Mouse (Mus musculus) stomach, embryonic 15.5 days (tissue): ENCODE data around the gene Themis2. TPM values are rescaled to one million over a fixed set of nuclear protein-coding genes. Genes with fewer than 3 reads are reported as not detected.
"Not testable (repeated sequence)": the region's sequence is repeated elsewhere in the genome, so short reads cannot be mapped to it uniquely, and the experiment has no call there.

ENCODE experiments used
- ATAC-seq: fragments of 200-750 bp; cut with Nextera tagmentation; 2 replicates; pipeline ENCODE4 v1.8.0; 2017; ENCODE audit warnings: low read depth, moderate number of reproducible peaks, moderate TSS enrichment; ENCODE audit not compliant: insufficient read depth, low FRiP score
- H3K27ac ChIP-seq: fragments of 300-500 bp; sonication (generic); 2 replicates; pipeline ENCODE4 v1.5.1; 2015; ENCODE audit warnings: mild to moderate bottlenecking, inconsistent platforms
- H3K27me3 ChIP-seq: fragments of 300-500 bp; sonication (generic); replicated peaks from 2 replicates; pipeline ENCODE4 v1.6.1; 2015; ENCODE audit warnings: inconsistent platforms
- H3K36me3 ChIP-seq: fragments of 300-500 bp; sonication (generic); 2 replicates; pipeline ENCODE4 v1.6.1; 2015; ENCODE audit warnings: inconsistent platforms
- H3K4me1 ChIP-seq: fragments of 300-500 bp; sonication (generic); 2 replicates; pipeline ENCODE4 v1.6.1; 2015; ENCODE audit warnings: inconsistent platforms
- H3K4me2 ChIP-seq: fragments of 300-500 bp; sonication (generic); 2 replicates; pipeline ENCODE4 v1.6.1; 2015; ENCODE audit warnings: mild to moderate bottlenecking, inconsistent platforms
- H3K4me3 ChIP-seq: fragments of 300-500 bp; sonication (generic); replicated peaks from 2 replicates; pipeline ENCODE4 v1.5.1; 2015; ENCODE audit warnings: inconsistent platforms
- H3K9ac ChIP-seq: fragments of 300-500 bp; sonication (generic); 2 replicates; pipeline ENCODE4 v1.6.1; 2015; ENCODE audit warnings: inconsistent platforms
- H3K9me3 ChIP-seq: fragments of 300-500 bp; sonication (generic); 2 replicates; pipeline ENCODE4 v1.6.1; 2016; ENCODE audit warnings: inconsistent platforms
- WGBS: fragments of 180-500 bp; shearing (Covaris S2); methylation state at CpG from one replicate; pipeline ENCODE4 v1.1.7; 2015; 5-methylcytosine and 5-hydroxymethylcytosine counted together
- polyA plus RNA-seq: library from polyadenylated mRNA; unstranded; fragments of >200 nt; fragmentation: Nextera tagmentation; extraction: Ambion mirVana; gene quantifications from 2 replicates; pipeline ENCODE4 v1.2.1, GENCODE M21; 2015

Gene Themis2
- polyA plus RNA-seq, 1 experiment from 2014 or later, result 1.3 TPM

GRCm38 (mm10) chr4:132774905-132775304 lies 21.3 kb downstream of the Themis2 start:
- no peak overlapping the region for H3K4me2 ChIP-seq
- H3K4me1 ChIP-seq, result no peaks in the 10 kb centered on the region
- H3K9me3 ChIP-seq, result no peaks in the 10 kb centered on the region
- no peak overlapping the region for H3K9ac ChIP-seq
- H3K27ac ChIP-seq, result no peak overlapping the region
- H3K27me3 ChIP-seq, result no peaks in the 10 kb centered on the region
- no peak for ATAC-seq
- 81% methylated on average over 3 of the region's 3 CpGs for WGBS
- no peak overlapping the region for H3K4me3 ChIP-seq
- peaks cover 77% of the 10 kb centered on the region for H3K36me3 ChIP-seq

GRCm38 (mm10) chr4:132771776-132772175 lies 24.4 kb downstream of the Themis2 start:
- Histone ChIP-seq H3K9ac (no peak overlapping the region), H3K4me1 (peaks cover 7% of the 10 kb centered on the region; the same call in 1 of the 2 replicates), H3K27me3 (no peaks in the 10 kb centered on the region), H3K4me3 (no peak overlapping the region), H3K27ac (no peak overlapping the region), H3K4me2 (no peak overlapping the region), H3K36me3 (peaks cover 51% of the 10 kb centered on the region), H3K9me3 (no peaks in the 10 kb centered on the region)
- WGBS, result 85% methylated on average over 9 of the region's 9 CpGs
- ATAC-seq, result no peak

- under 1% methylated on average over 71 of the region's 71 CpGs for WGBS
- ATAC-seq, result peak; percentile 95
These were observed 28.0 kb downstream of the Themis2 start, which contains the start of gene Rpa2 for GRCm38 (mm10) chr4:132767914-132768876. Rpa2 (plus strand) TSS chr4:132768332.

GRCm38 (mm10) chr4:132763125-132763524 lies 33.1 kb downstream of the Themis2 start:
- not testable (repeated sequence) for H3K36me3 ChIP-seq, H3K27me3 ChIP-seq, H3K9me3 ChIP-seq, H3K27ac ChIP-seq, ATAC-seq, H3K4me2 ChIP-seq, H3K9ac ChIP-seq, H3K4me3 ChIP-seq, H3K4me1 ChIP-seq
- WGBS, result 81% methylated on average over 3 of the region's 3 CpGs

More at GRCm38 (mm10) chr4:132767914-132768876, 28.0 kb downstream of the Themis2 start, which contains the start of gene Rpa2:
- H3K27me3 ChIP-seq, result no peaks in the 10 kb centered on the region
- H3K36me3 ChIP-seq, result peaks cover 21% of the 10 kb centered on the region
- H3K4me2 ChIP-seq, result peak within 1 kb of the TSS; percentile 75
- peak within 1 kb of the TSS; percentile 93 for H3K4me3 ChIP-seq
- H3K9me3 ChIP-seq, result no peaks in the 10 kb centered on the region
- H3K9ac ChIP-seq, result peak within 1 kb of the TSS; percentile 62
- H3K4me1 ChIP-seq, result peaks cover 7% of the 10 kb centered on the region; the same call in 1 of the 2 replicates
- H3K27ac ChIP-seq, result peak within 1 kb of the TSS; percentile 76

GRCm38 (mm10) chr4:132762602-132763001 lies 33.6 kb downstream of the Themis2 start:
- no peak overlapping the region for H3K4me3 ChIP-seq
- H3K4me1 ChIP-seq, result no peaks in the 10 kb centered on the region
- WGBS, result 65% methylated on average over 6 of the region's 6 CpGs
- no peak overlapping the region for H3K4me2 ChIP-seq
- ATAC-seq, result no peak
- no peaks in the 10 kb centered on the region for H3K9me3 ChIP-seq
- H3K36me3 ChIP-seq, result no peaks in the 10 kb centered on the region
- H3K9ac ChIP-seq, result no peak overlapping the region
- no peak overlapping the region for H3K27ac ChIP-seq
- H3K27me3 ChIP-seq, result no peaks in the 10 kb centered on the region

GRCm38 (mm10) chr4:132760296-132760695 lies 35.9 kb downstream of the Themis2 start:
- ATAC-seq, result no peak
- H3K27me3 ChIP-seq, result no peaks in the 10 kb centered on the region
- no peaks in the 10 kb centered on the region for H3K36me3 ChIP-seq
- WGBS, result 47% methylated on average over 3 of the region's 3 CpGs
- no peaks in the 10 kb centered on the region for H3K9me3 ChIP-seq
- H3K4me1 ChIP-seq, result 0 out of 2 replicates have a peak, but pooled peaks cover 3% of the 10 kb centered on the region
- H3K27ac ChIP-seq, result no peak overlapping the region
- no peak overlapping the region for H3K4me2 ChIP-seq
- no peak overlapping the region for H3K4me3 ChIP-seq
- no peak overlapping the region for H3K9ac ChIP-seq

- 72% methylated on average over 7 of the region's 7 CpGs for WGBS
- Histone ChIP-seq H3K9ac (no peak overlapping the region), H3K4me1 (0 out of 2 replicates have a peak, but pooled peaks cover 3% of the 10 kb centered on the region), H3K27ac (no peak overlapping the region), H3K27me3 (no peaks in the 10 kb centered on the region), H3K9me3 (no peaks in the 10 kb centered on the region), H3K4me2 (peak overlapping the region; percentile 93; the same call in 1 of the 2 replicates), H3K36me3 (no peaks in the 10 kb centered on the region), H3K4me3 (no peak overlapping the region)
- no peak for ATAC-seq
These were observed 38.4 kb downstream of the Themis2 start for GRCm38 (mm10) chr4:132757633-132758351.

GRCm38 (mm10) chr4:132756974-132757373 lies 39.2 kb downstream of the Themis2 start, which contains the start of gene Smpdl3b:
Smpdl3b (minus strand) TSS chr4:132757252.
- Histone ChIP-seq H3K9ac (peak within 1 kb of the TSS; percentile 14; the same call in 1 of the 2 replicates), H3K27ac (no peak within 1 kb of the TSS), H3K4me3 (peak within 1 kb of the TSS; percentile 43), H3K9me3 (no peaks in the 10 kb centered on the region), H3K4me2 (peak within 1 kb of the TSS; percentile 93), H3K36me3 (no peaks in the 10 kb centered on the region), H3K27me3 (no peaks in the 10 kb centered on the region), H3K4me1 (0 out of 2 replicates have a peak, but pooled peaks cover 3% of the 10 kb centered on the region)
- ATAC-seq, result peak; percentile 79
- WGBS, result under 1% methylated on average over 22 of the region's 22 CpGs

GRCm38 (mm10) chr4:132752992-132753391 lies 43.2 kb downstream of the Themis2 start:
- no peak for ATAC-seq
- Histone ChIP-seq H3K36me3 (no peaks in the 10 kb centered on the region), H3K4me1 (0 out of 2 replicates have a peak, but pooled peaks cover 3% of the 10 kb centered on the region), H3K27ac (no peak overlapping the region), H3K27me3 (no peaks in the 10 kb centered on the region), H3K9me3 (no peaks in the 10 kb centered on the region), H3K4me2 (no peak overlapping the region), H3K9ac (no peak overlapping the region), H3K4me3 (no peak overlapping the region)
- WGBS, result 74% methylated on average over 6 of the region's 6 CpGs

GRCm38 (mm10) chr4:132749258-132749982 lies 46.8 kb downstream of the Themis2 start:
- H3K4me2 ChIP-seq, result no peak overlapping the region

GRCm38 (mm10) chr4:132748778-132749177 lies 47.4 kb downstream of the Themis2 start:
- Histone ChIP-seq H3K27me3 (no peaks in the 10 kb centered on the region), H3K9me3 (no peaks in the 10 kb centered on the region), H3K4me3 (no peak overlapping the region), H3K36me3 (no peaks in the 10 kb centered on the region), H3K9ac (no peak overlapping the region), H3K27ac (no peak overlapping the region), H3K4me1 (0 out of 2 replicates have a peak, but pooled peaks cover 5% of the 10 kb centered on the region), H3K4me2 (no peak overlapping the region)
- ATAC-seq, result no peak
- WGBS, result 89% methylated on average over 4 of the region's 4 CpGs

More at GRCm38 (mm10) chr4:132749258-132749982, 46.8 kb downstream of the Themis2 start:
- H3K27ac ChIP-seq, result no peak overlapping the region
- no peak overlapping the region for H3K9ac ChIP-seq
- no peak for ATAC-seq
- no peak overlapping the region for H3K4me3 ChIP-seq
- H3K9me3 ChIP-seq, result no peaks in the 10 kb centered on the region
- WGBS, result 77% methylated on average over 6 of the region's 6 CpGs
- no peaks in the 10 kb centered on the region for H3K4me1 ChIP-seq
- H3K27me3 ChIP-seq, result no peaks in the 10 kb centered on the region
- no peaks in the 10 kb centered on the region for H3K36me3 ChIP-seq
